Mouse (Mus musculus) hindbrain, embryonic 12.5 days (tissue): ENCODE results near the gene Gm5168. TPM values are rescaled to one million over a fixed set of nuclear protein-coding genes. Genes with fewer than 3 reads are reported as not detected.
"Not testable (repeated sequence)": the region's sequence is repeated elsewhere in the genome, so short reads cannot be mapped to it uniquely, and the experiment has no call there.

Source experiments
- ATAC-seq: fragments of 200-750 bp; cut with Nextera tagmentation; 2 replicates; pipeline ENCODE4 v1.8.0; 2017; ENCODE audit warnings: moderate TSS enrichment; ENCODE audit not compliant: low FRiP score
- H3K27ac ChIP-seq: fragments of 300-500 bp; sonication (generic); 2 replicates; pipeline ENCODE4 v1.5.1; 2016; ENCODE audit warnings: mild to moderate bottlenecking
- H3K27me3 ChIP-seq: fragments of 300-500 bp; sonication (generic); 2 replicates; pipeline ENCODE4 v1.6.1; 2016; ENCODE audit warnings: mild to moderate bottlenecking
- H3K36me3 ChIP-seq: fragments of 300-500 bp; sonication (generic); 2 replicates; pipeline ENCODE4 v1.6.1; 2016; ENCODE audit warnings: mild to moderate bottlenecking
- H3K4me1 ChIP-seq: fragments of 300-500 bp; sonication (generic); 2 replicates; pipeline ENCODE4 v1.6.1; 2016
- H3K4me2 ChIP-seq: fragments of 300-500 bp; sonication (generic); replicated peaks from 2 replicates; pipeline ENCODE4 v1.6.1; 2016; ENCODE audit warnings: mild to moderate bottlenecking
- H3K4me3 ChIP-seq: fragments of 300-500 bp; sonication (generic); 2 replicates; pipeline ENCODE4 v1.5.1; 2016; ENCODE audit warnings: mild to moderate bottlenecking
- H3K9ac ChIP-seq: fragments of 300-500 bp; sonication (generic); 2 replicates; pipeline ENCODE4 v1.6.1; 2016; ENCODE audit warnings: mild to moderate bottlenecking, moderate library complexity
- H3K9me3 ChIP-seq: fragments of 300-500 bp; sonication (generic); replicated peaks from 2 replicates; pipeline ENCODE4 v1.6.1; 2016; ENCODE audit warnings: mild to moderate bottlenecking
- WGBS: fragments of 180-500 bp; shearing (Covaris S2); methylation state at CpG from one replicate; pipeline ENCODE4 v1.1.7; 2016; 5-methylcytosine and 5-hydroxymethylcytosine counted together
- polyA plus RNA-seq: library from polyadenylated mRNA; unstranded; fragments of >200 nt; fragmentation: Nextera tagmentation; extraction: Ambion mirVana; gene quantifications from 2 replicates; pipeline ENCODE4 v1.2.1, GENCODE M21; 2016

The Gm5168 gene
- polyA plus RNA-seq = not detected in 2 replicates

DNA sequence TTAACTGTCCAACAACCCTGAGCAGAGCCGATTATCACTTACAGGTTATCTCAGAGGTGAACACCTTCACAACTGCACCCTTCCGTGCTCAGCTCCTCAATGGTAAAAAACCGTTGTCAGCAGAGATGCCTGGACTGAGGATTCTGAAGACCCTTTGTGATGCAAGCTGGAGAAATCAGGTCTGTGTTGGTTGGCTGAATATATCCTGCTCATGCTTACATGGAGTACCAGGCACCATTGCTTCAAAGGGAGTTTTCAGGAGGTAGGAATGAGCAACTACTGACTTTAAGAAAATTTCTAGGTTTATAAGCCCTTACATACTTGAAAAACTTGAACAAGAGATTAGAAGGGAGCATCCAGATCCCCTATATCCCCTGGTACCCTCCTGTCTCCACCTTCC, at the start of gene Gm5168:
Gene Gm5168 (minus strand): TSS at position 101 of the 400 bp plus-strand sequence.
- H3K4me3 ChIP-seq, H3K4me2 ChIP-seq, H3K9me3 ChIP-seq, H3K27me3 ChIP-seq, H3K9ac ChIP-seq, H3K27ac ChIP-seq, ATAC-seq, H3K4me1 ChIP-seq, H3K36me3 ChIP-seq: not testable (repeated sequence)
- WGBS = no CpG with 5 or more reads among the region's 3 CpGs

Other genes with a start within 250 kb of the Gm5168 start
- gene Gm2012, start 180.3 kb upstream of the Gm5168 start, polyA plus RNA-seq = not detected in 2 replicates